Mouse (Mus musculus) ES-E14 (cell line): ENCODE measurements around the gene Nanp.

Experiments
- CHD2 ChIP-seq: IDR thresholded peaks from 2 replicates; pipeline ENCODE4 v1.6.1; 2014; ENCODE audit warnings: mild to moderate bottlenecking, low read depth, low read length, inconsistent platforms
- HCFC1 ChIP-seq: IDR thresholded peaks from 2 replicates; pipeline ENCODE4 v1.6.1; 2012; ENCODE audit warnings: low read length, inconsistent platforms, borderline replicate concordance; ENCODE audit not compliant: insufficient read depth

GRCm38 (mm10) chr2:150991050-150991449, 48.1 kb downstream of the Nanp start:
- TF ChIP-seq HCFC1 (no peak), CHD2 (no peak)
